Mouse (Mus musculus): Measurements from ENCODE around the gene Parvb. TPM values are rescaled to one million over a fixed set of nuclear protein-coding genes. Genes with fewer than 3 reads are reported as not detected.

Gene Parvb
- polyA plus RNA-seq, 1 experiment from 2014 or later, result 5.4 TPM

DNA sequence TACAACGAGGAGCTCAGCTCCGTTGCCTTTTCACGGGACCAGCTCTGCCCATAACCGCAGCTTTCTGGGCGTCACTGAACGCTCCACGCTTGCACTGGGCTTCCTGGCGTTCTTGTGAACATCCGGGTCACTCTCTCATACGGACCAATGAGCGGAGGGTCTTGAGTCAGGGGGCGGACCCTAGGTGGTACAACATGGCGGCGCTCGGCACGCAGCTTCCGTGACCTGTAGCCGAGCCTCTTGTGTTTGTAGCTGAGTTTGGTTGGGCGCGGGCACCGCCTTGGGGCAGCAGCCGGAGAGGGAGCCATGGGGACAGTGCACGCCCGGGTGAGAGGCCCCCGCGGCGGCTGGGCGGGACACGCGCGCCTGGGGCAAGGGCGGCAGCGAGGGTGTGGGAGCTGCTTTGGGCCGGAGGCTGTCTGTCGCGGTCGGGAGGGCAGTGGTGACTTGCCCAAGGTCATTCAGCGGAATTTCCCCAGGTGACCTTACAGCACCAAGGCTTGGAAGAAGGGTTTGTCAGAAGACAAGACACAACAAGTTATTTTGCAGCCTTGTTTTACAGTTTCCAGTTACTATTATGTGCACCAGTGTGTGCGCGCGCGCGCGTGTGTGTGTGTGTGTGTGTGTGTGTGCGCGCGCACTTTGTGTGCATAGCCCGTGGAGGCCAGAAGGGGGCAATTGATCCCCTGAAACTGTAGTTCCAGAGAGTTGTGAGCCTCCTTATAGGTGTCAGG, 39.6 kb upstream of the Parvb start, which contains the start of gene Samm50:
TSS of gene Samm50 (plus strand) at position 184 of the 734 bp plus-strand sequence.
- 2% methylated on average over 48 of the region's 48 CpGs for WGBS
- DNase-seq, result peak; percentile 97
- TF ChIP-seq CTCF (IDR thresholded peaks at IDR 0.05; ENCODE audit: low read depth), result peak; percentile 39; the same call in 1 of the 2 replicates
- Histone ChIP-seq H3K36me3 (ENCODE audit: insufficient read depth) (peaks cover 18% of the 10 kb centered on the region), H3K4me3 (ENCODE audit: low read depth, low read length) (peak within 1 kb of the TSS; percentile 91), H3K4me1 (ENCODE audit: insufficient read depth) (0 out of 2 replicates have a peak, but pooled peaks cover 5% of the 10 kb centered on the region), H3K9ac (peak within 1 kb of the TSS; percentile 89), H3K9me3 (ENCODE audit: low read depth, low read length) (no peaks in the 10 kb centered on the region), H3K27me3 (ENCODE audit: insufficient read depth, low read length) (no peaks in the 10 kb centered on the region), H3K4me2 (peak within 1 kb of the TSS; percentile 65), H3K27ac (ENCODE audit: low read depth) (peak within 1 kb of the TSS; percentile 90)
- ATAC-seq (ENCODE audit: insufficient read depth), result peak; percentile 99

DNA sequence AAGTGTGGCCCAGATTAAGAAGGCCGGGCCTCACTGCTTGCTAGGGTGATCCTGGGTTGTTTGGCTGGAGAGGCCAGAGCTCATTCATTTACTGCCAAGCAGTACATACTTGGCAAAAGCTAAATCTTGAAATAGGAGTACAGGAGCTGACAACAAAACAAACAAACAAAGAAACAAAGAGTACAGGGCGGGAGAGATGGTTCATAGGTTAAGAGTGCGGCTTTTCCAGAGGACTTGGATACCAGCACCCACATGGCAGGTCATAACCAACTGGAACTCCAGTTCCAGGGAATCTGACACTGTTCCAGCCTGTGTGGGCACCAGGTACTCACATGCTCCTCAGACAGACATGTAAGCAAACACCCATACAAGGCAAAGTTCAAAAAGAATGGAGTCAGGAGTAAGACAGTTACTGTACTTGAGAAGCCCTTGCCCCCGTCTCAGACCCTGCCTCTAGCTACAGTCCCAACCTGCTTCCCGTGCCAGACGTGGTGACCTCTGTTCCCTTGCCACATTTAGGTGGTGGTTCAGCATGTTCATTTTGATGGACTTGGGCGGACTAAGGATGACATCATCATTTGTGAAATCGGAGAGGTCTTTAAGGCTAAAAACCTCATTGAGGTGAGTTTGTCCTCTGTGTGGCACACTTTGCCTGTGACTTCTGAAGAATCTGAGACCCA, 35.2 kb upstream of the Parvb start:
- no peak overlapping the region for H3K4me2 ChIP-seq
- no peaks in the 10 kb centered on the region for H3K9me3 ChIP-seq (ENCODE audit: low read depth, low read length)
- no peak for ATAC-seq (ENCODE audit: insufficient read depth)
- WGBS, result 79% methylated on average over 8 of the region's 8 CpGs
- no peak overlapping the region for H3K27ac ChIP-seq (ENCODE audit: low read depth)
- H3K4me3 ChIP-seq (ENCODE audit: low read depth, low read length), result no peak overlapping the region
- H3K27me3 ChIP-seq (ENCODE audit: insufficient read depth, low read length), result no peaks in the 10 kb centered on the region
- H3K4me1 ChIP-seq (ENCODE audit: insufficient read depth), result 0 out of 2 replicates have a peak, but pooled peaks cover 5% of the 10 kb centered on the region
- peaks cover 61% of the 10 kb centered on the region for H3K36me3 ChIP-seq (ENCODE audit: insufficient read depth)
- TF ChIP-seq CTCF (IDR thresholded peaks at IDR 0.05; ENCODE audit: low read depth), result no peak
- no peak for DNase-seq
- no peak overlapping the region for H3K9ac ChIP-seq

DNA sequence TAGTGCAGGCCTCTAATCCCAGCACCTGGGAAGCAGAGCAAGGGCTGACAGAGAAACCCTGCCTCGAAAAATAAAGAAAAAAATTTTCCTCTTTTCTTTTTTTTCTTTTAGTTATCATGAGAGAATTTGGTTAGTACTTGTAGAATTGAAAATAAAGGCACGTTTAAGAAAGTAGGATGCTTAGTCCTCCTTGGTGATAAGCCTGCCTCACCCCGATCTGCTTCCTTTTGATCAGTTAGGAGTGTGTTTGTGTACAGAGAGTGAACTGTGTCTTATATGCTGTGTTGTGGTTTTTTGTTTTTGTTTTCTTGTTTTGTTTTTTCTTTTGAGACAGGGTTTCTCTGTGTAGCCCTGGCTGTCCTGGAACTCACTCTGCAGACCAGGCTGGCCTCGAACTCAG, 24.5 kb upstream of the Parvb start:
- DNase-seq, result no peak
- no peak overlapping the region for H3K9ac ChIP-seq
- no peak for TF ChIP-seq CTCF (IDR thresholded peaks at IDR 0.05; ENCODE audit: low read depth)
- peaks cover 88% of the 10 kb centered on the region for H3K36me3 ChIP-seq (ENCODE audit: insufficient read depth)
- WGBS, result 91% methylated on average over 4 of the region's 4 CpGs
- H3K4me2 ChIP-seq, result no peak overlapping the region
- no peak overlapping the region for H3K27ac ChIP-seq (ENCODE audit: low read depth)
- no peak for ATAC-seq (ENCODE audit: insufficient read depth)
- H3K4me1 ChIP-seq (ENCODE audit: insufficient read depth), result no peaks in the 10 kb centered on the region
- H3K4me3 ChIP-seq (ENCODE audit: low read depth, low read length), result no peak overlapping the region
- no peaks in the 10 kb centered on the region for H3K27me3 ChIP-seq (ENCODE audit: insufficient read depth, low read length)
- H3K9me3 ChIP-seq (ENCODE audit: low read depth, low read length), result no peaks in the 10 kb centered on the region

DNA sequence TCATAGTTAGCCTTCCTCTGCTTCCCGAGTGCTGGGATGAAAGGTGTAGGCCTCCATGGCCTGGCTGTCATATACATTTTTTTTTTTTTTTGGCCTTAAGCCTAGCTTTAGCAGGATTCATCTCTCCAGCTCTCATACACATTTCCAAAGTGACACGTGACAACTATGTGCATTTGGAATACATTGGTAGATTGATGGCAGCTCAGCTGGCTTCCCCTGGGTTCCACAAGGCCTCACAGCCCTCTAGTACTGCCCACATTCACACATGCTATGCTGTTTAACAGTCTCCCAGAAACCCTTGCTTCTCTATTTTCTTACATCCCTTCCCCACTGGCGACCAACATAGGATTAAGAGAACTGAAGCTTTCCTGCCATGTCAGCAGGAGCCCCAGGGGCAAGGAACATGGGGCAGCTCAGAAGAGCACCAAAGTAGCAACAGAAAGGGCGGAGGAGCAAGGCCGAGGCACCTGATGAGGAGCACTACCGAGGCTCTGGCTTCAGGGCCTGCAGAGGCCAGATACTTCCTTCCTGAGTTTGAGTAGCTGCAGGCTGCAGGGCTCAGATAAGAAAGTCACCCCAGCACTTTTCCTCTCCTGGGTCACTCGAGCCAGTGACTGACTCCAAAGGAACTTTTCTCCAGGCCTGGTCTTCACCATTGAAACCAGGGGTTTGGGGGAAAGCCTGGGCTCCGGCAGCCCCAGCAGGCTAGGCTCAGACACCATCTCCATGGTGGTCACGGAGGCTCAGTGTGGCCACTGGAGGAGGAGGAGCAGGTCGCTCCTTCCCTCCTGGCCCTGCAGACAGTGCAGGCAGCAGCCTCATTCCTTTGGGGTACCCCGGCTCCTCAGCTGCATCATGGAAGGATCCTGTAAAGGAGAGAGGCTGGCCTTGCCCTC, 22.1 kb upstream of the Parvb start:
- no peaks in the 10 kb centered on the region for H3K4me1 ChIP-seq (ENCODE audit: insufficient read depth)
- no peaks in the 10 kb centered on the region for H3K27me3 ChIP-seq (ENCODE audit: insufficient read depth, low read length)
- no peak overlapping the region for H3K4me3 ChIP-seq (ENCODE audit: low read depth, low read length)
- ATAC-seq (ENCODE audit: insufficient read depth) (no peak; the same call in 1 of the 2 replicates), DNase-seq (peak; percentile 21)
- no peak overlapping the region for H3K4me2 ChIP-seq
- no peaks in the 10 kb centered on the region for H3K9me3 ChIP-seq (ENCODE audit: low read depth, low read length)
- no peak overlapping the region; the same call in 1 of the 2 replicates for H3K9ac ChIP-seq
- 69% methylated on average over 11 of the region's 11 CpGs for WGBS
- H3K27ac ChIP-seq (ENCODE audit: low read depth), result peak overlapping the region; percentile 63
- TF ChIP-seq CTCF (IDR thresholded peaks at IDR 0.05; ENCODE audit: low read depth), result no peak
- H3K36me3 ChIP-seq (ENCODE audit: insufficient read depth), result peaks cover 79% of the 10 kb centered on the region

DNA sequence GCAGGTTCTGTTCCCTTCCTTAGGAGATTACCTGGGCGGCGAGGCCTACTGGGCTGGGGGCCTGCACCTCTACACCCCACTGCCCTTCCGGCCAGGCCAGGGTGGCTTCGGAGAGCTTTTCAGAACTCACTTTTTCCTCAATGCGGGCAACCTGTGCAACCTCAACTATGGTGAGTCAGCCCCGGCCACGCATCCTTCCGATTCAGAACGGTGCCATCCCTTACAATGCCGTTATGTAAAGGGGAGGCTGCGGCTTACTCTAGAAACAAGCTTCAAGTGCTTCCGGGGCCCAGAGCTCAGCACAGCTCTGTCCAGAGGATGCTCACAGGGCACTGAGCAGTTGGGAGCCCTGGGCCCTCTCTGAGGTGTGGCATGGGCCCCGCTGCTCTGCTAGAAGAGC, 21.4 kb upstream of the Parvb start:
- no peak overlapping the region; the same call in 1 of the 2 replicates for H3K9ac ChIP-seq
- H3K4me2 ChIP-seq, result no peak overlapping the region
- no peaks in the 10 kb centered on the region for H3K27me3 ChIP-seq (ENCODE audit: insufficient read depth, low read length)
- peaks cover 77% of the 10 kb centered on the region for H3K36me3 ChIP-seq (ENCODE audit: insufficient read depth)
- no peak for ATAC-seq (ENCODE audit: insufficient read depth)
- no peak overlapping the region for H3K4me3 ChIP-seq (ENCODE audit: low read depth, low read length)
- TF ChIP-seq CTCF (IDR thresholded peaks at IDR 0.05; ENCODE audit: low read depth), result no peak
- no peak overlapping the region for H3K27ac ChIP-seq (ENCODE audit: low read depth)
- WGBS, result 97% methylated on average over 13 of the region's 13 CpGs
- DNase-seq, result no peak
- no peaks in the 10 kb centered on the region for H3K9me3 ChIP-seq (ENCODE audit: low read depth, low read length)
- H3K4me1 ChIP-seq (ENCODE audit: insufficient read depth), result no peaks in the 10 kb centered on the region

DNA sequence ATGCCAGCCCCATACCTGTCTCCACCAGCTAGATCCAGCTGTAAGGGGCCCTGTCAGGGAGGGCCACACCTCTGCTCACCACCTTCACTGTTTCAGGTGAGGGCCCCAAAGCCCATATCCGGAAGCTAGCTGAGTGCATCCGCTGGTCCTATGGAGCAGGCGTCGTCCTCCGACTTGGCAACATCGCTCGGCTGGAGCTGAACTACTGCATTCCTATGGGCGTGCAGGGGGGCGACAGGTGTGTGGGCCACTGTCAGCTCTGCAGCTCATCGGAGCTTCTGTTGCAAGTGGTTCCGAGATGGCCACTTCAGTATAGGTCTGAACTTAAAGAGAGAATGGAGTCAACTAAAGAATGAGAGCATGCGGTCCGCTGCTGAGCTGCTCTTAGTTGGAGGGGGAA, 20.9 kb upstream of the Parvb start:
- TF ChIP-seq CTCF (IDR thresholded peaks at IDR 0.05; ENCODE audit: low read depth), result no peak
- Histone ChIP-seq H3K27me3 (ENCODE audit: insufficient read depth, low read length) (no peaks in the 10 kb centered on the region), H3K4me2 (no peak overlapping the region), H3K9ac (no peak overlapping the region), H3K27ac (ENCODE audit: low read depth) (no peak overlapping the region), H3K9me3 (ENCODE audit: low read depth, low read length) (no peaks in the 10 kb centered on the region), H3K4me1 (ENCODE audit: insufficient read depth) (no peaks in the 10 kb centered on the region), H3K4me3 (ENCODE audit: low read depth, low read length) (no peak overlapping the region), H3K36me3 (ENCODE audit: insufficient read depth) (peaks cover 73% of the 10 kb centered on the region)
- 89% methylated on average over 13 of the region's 13 CpGs for WGBS
- DNase-seq (no peak), ATAC-seq (ENCODE audit: insufficient read depth) (no peak)
